Mouse (Mus musculus) heart, adult 2 months (tissue): Measurements from ENCODE around the gene Nudt6. TPM values are rescaled to one million over a fixed set of nuclear protein-coding genes. Genes with fewer than 3 reads are reported as not detected.
A peak's percentile ranks its signal among the peaks of the same experiment; 100 is the strongest.

Experiments used
- DNase-seq, 2 experiments: peaks; one replicate each; pipeline ENCODE4 v3.0.0; 2021
- H3K27ac ChIP-seq: fragments of 200-600 bp; 2 replicates; pipeline ENCODE4 v1.8.1; 2022
- H3K27me3 ChIP-seq: fragments of 200-500 bp; 2 replicates; pipeline ENCODE4 v1.6.1; 2012; ENCODE audit warnings: mild to moderate bottlenecking, low read length, inconsistent platforms, mixed read lengths; ENCODE audit not compliant: control insufficient read depth, insufficient read depth
- H3K36me3 ChIP-seq: fragments of 200-500 bp; 2 replicates; pipeline ENCODE4 v1.6.1; 2012; ENCODE audit warnings: low read length, inconsistent platforms; ENCODE audit not compliant: control insufficient read depth, insufficient read depth
- H3K4me1 ChIP-seq: fragments of 200-500 bp; 2 replicates; pipeline ENCODE4 v1.6.1; 2011; ENCODE audit warnings: low read length; ENCODE audit not compliant: control insufficient read depth, insufficient read depth
- H3K4me3 ChIP-seq: fragments of 200-600 bp; 2 replicates; pipeline ENCODE4 v1.8.1; 2022
- H3K79me2 ChIP-seq: fragments of 200-500 bp; replicated peaks from 2 replicates; pipeline ENCODE4 v1.6.1; 2012; ENCODE audit warnings: mild to moderate bottlenecking, inconsistent platforms, low read length, moderate library complexity, mixed read lengths; ENCODE audit not compliant: control insufficient read depth, insufficient read depth
- H3K9ac ChIP-seq: fragments of 200-500 bp; 2 replicates; pipeline ENCODE4 v1.6.1; 2012; ENCODE audit warnings: low read depth, mild to moderate bottlenecking, control low read depth, inconsistent platforms, low read length, mixed read lengths
- CTCF ChIP-seq: fragments of 200-600 bp; IDR thresholded peaks from 2 replicates; pipeline ENCODE4 v1.8.1; 2022; ENCODE audit warnings: antibody characterized with exemption, mild to moderate bottlenecking, moderate library complexity
- EP300 ChIP-seq: fragments of 200-500 bp; IDR thresholded peaks from 2 replicates; pipeline ENCODE4 v1.6.1; 2011; ENCODE audit warnings: low read depth, low read length, control low read depth; ENCODE audit not compliant: insufficient read depth
- POLR2A ChIP-seq: fragments of 200-500 bp; IDR thresholded peaks from 2 replicates; pipeline ENCODE4 v1.6.1; 2011; ENCODE audit warnings: mild to moderate bottlenecking, low read depth, low read length, control low read depth; ENCODE audit not compliant: insufficient read depth
- WGBS: fragments of 180-500 bp; shearing (Covaris S2); methylation state at CpG from one replicate; pipeline ENCODE4 v1.1.7; 2018; 5-methylcytosine and 5-hydroxymethylcytosine counted together
- intact Hi-C: fragments of 180-260 bp; cut with DNase I; formaldehyde crosslinking; loops from one replicate; pipeline ENCODE4 v1.15.1; 2025
- polyA plus RNA-seq: library from polyadenylated mRNA; depleted of rRNA; stranded (reverse); fragments of >200 nt; gene quantifications from 2 replicates; pipeline ENCODE4 v1.2.3, GENCODE M21; 2012
- total RNA-seq, 2 experiments: library from RNA; stranded (reverse); gene quantifications; 2 replicates each; pipeline ENCODE4 v1.2.3; 2021

Gene Nudt6
- total and polyA plus RNA-seq, 3 experiments, result 26.6 to 34.5 (median 32.1) TPM

DNA sequence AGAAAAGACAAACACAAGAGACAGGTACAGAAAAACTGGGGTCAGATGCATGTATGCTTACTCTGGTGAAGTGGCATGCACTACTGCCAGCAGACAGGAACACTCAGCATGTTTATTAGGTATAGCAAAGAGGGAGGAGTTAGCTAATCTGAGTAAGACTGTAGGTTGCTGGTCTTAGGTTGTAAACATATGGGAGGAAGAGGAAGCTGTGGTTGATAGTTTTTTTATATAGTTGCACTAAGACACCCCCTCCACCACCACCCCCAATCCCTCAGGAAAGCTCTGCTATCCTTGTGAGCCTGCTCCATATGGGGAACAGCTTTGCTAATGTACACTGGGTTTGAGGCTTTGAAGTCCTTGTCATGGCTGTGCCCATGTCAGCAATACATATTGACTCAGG, 10.3 kb upstream of the Nudt6 start:
- intact Hi-C loops, result no loop called here
- Histone ChIP-seq H3K9ac (no peak overlapping the region), H3K4me1 (no peaks in the 10 kb centered on the region), H3K27ac (no peak overlapping the region), H3K27me3 (no peaks in the 10 kb centered on the region), H3K36me3 (no peaks in the 10 kb centered on the region; the same call in none of the 2 replicates), H3K79me2 (no peaks in the 10 kb centered on the region), H3K4me3 (no peak overlapping the region)
- no peak for DNase-seq
- TF ChIP-seq POLR2A (no peak), CTCF (no peak), EP300 (no peak)

DNA sequence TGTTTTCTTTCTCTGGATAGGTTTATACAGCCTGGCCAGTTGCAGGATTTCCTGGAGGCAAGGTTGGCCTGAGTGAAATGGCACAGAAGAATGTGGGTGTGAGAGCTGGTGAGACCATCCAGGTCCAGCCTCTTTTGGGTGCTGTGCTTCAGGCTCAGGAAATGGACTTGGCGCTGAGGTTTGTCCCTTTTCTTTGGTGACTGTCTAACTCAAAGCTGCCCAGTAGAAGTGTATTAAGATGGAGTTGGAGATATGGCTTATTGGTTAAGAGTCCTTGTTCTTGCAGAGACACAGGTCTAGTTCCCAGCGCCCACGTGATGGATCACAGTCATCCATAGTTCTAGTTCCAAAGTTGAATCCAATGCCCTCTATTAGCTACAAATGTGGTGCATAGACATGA, 6.1 kb upstream of the Nudt6 start:
- no peak overlapping the region for H3K27ac ChIP-seq
- H3K4me3 ChIP-seq, result no peak overlapping the region
- no peak overlapping the region for H3K9ac ChIP-seq
- DNase-seq, result no peak
- H3K4me1 ChIP-seq, result no peaks in the 10 kb centered on the region
- 92% methylated on average over 3 of the region's 3 CpGs for WGBS
- intact Hi-C loops, result no loop called here
- no peaks in the 10 kb centered on the region; the same call in 1 of the 2 replicates for H3K79me2 ChIP-seq
- TF ChIP-seq CTCF (no peak), POLR2A (no peak), EP300 (no peak)
- no peaks in the 10 kb centered on the region for H3K27me3 ChIP-seq
- no peaks in the 10 kb centered on the region; the same call in 1 of the 2 replicates for H3K36me3 ChIP-seq

DNA sequence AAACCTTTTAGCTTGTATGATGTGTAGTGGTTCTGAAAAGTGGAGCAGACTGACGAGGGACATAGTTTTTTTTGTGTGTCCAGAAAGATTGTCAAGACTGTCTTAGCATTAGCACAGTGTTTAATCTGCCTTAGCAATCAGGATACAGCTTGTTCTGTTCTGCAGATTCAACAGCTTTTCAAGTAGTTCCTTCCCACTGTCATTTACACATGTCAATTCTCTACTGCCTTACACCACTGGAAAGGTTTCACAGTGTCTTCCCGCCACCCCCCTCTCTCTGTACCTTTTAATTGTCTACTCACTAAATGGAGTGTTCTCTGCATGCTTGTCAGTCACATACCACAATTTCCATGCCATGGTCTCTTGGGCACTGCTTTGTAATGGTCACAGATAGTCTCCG, 1.2 kb upstream of the Nudt6 start:
- H3K27me3 ChIP-seq, result no peaks in the 10 kb centered on the region
- 16% methylated on average over 3 of the region's 3 CpGs for WGBS
- H3K36me3 ChIP-seq, result no peaks in the 10 kb centered on the region
- no peaks in the 10 kb centered on the region; the same call in 1 of the 2 replicates for H3K4me1 ChIP-seq
- no peaks in the 10 kb centered on the region; the same call in 1 of the 2 replicates for H3K79me2 ChIP-seq
- TF ChIP-seq CTCF (no peak), EP300 (no peak), POLR2A (no peak)
- intact Hi-C loops, result no loop called here
- DNase-seq, result no peak
- H3K27ac ChIP-seq, result peak overlapping the region; percentile 81; the same call in 1 of the 2 replicates
- H3K4me3 ChIP-seq, result peak overlapping the region; percentile 96
- no peak overlapping the region for H3K9ac ChIP-seq

DNA sequence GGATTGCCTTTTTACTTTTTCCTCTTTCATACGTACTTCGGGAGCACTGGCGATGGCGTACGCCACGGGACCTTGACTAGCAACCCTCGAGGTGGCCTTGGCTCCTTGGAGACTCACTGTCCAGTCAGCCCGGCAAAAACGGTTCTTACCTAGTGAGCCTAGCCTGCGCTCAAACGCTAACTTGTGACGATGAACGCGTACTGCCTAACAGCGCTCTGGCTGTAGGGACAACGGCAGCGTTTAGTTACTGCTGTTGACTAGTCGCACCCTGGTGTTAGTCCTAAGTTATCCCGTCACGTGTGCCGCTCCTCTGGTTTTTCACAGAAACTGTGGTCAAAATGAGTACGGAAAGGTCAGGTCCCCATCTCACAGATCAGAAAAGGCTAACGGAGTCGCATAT, 630 bp upstream of the Nudt6 start:
- H3K4me1 ChIP-seq, result no peaks in the 10 kb centered on the region; the same call in 1 of the 2 replicates
- H3K36me3 ChIP-seq, result no peaks in the 10 kb centered on the region
- peak overlapping the region; percentile 96 for H3K4me3 ChIP-seq
- no peaks in the 10 kb centered on the region; the same call in 1 of the 2 replicates for H3K79me2 ChIP-seq
- under 1% methylated on average over 24 of the region's 24 CpGs for WGBS
- no peak for TF ChIP-seq EP300
- TF ChIP-seq POLR2A, result no peak
- no peak for TF ChIP-seq CTCF
- intact Hi-C loops, result no loop called here
- no peaks in the 10 kb centered on the region for H3K27me3 ChIP-seq
- DNase-seq, result no peak
- H3K27ac ChIP-seq, result peak overlapping the region; percentile 81
- peak overlapping the region; percentile 67 for H3K9ac ChIP-seq

DNA sequence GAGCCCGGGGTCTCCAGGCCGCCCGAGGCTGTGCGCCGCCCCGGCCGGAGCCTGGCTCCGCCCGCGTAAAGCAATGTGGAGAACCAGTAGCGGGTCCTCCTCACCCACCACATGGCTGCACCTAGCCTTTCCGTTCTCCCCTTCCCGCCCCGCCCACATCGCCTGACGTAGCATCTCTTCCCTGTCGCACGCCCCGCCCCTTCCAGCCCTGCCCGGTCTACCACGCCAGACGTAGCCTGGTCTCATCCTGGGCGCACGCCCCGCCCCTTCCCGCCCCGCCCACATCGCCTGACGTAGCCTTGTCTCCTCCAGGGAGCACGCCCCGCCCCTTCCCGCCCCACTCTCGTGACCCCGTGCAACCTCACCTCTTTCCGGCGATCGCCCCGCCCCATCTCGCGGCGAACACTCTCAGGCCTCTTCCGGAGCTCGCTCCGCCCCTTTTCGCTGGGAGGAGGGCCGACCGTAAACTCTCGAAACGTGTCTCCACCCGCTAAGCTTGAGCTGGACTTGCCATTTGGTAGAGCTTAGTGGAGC, 486 bp downstream of the Nudt6 start, which contains the start of gene Spata5:
Spata5 (plus strand) TSS at position 439 of the 534 bp plus-strand sequence.
- Histone ChIP-seq H3K9ac (peak within 1 kb of the TSS; percentile 70), H3K27ac (peak within 1 kb of the TSS; percentile 94), H3K4me1 (peaks cover 2% of the 10 kb centered on the region), H3K27me3 (no peaks in the 10 kb centered on the region), H3K36me3 (no peaks in the 10 kb centered on the region), H3K4me3 (peak within 1 kb of the TSS; percentile 96), H3K79me2 (no peaks in the 10 kb centered on the region; the same call in 1 of the 2 replicates)
- WGBS, result 3% methylated on average over 47 of the region's 50 CpGs
- TF ChIP-seq CTCF, result no peak; the same call in 1 of the 2 replicates
- no peak for TF ChIP-seq EP300
- peak; percentile 75 for TF ChIP-seq POLR2A
- intact Hi-C loops, result loop anchor here (10.0 kb wide), 1 partner anchor 215 kb away; no protein-coding TSS in a partner anchor
- DNase-seq, result peak; percentile 95 to 98

DNA sequence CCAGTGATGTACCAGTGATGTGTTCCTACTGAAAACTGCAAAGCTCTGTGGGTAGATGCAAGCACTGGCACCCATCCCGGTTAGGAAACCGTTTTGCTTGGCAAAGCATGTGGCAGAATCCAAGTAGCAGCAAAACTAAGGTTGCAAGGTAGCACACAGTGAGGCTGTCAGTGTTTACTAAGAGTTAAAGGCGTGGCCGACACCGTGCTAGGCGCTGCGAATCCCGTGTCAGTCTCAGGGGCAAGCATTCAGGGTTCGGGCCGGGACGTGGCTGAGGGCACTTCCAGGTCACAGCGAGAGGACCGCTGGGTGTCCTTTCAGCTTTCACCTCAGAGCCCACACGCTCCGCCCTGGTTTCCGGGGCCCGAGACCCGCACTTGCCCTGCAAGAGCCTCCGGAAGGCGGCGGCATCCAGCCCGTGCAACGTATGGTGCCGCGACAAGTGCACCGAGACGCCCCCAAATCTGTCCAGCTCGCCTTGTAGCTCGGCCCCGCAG, 1.0 kb downstream of the Nudt6 start:
- Histone ChIP-seq H3K9ac (peak overlapping the region; percentile 70), H3K4me3 (peak overlapping the region; percentile 90), H3K79me2 (no peaks in the 10 kb centered on the region; the same call in 1 of the 2 replicates), H3K4me1 (peaks cover 2% of the 10 kb centered on the region), H3K27me3 (no peaks in the 10 kb centered on the region), H3K36me3 (no peaks in the 10 kb centered on the region), H3K27ac (peak overlapping the region; percentile 94)
- under 1% methylated on average over 30 of the region's 30 CpGs for WGBS
- TF ChIP-seq CTCF (peak; percentile 42), EP300 (0 out of 2 replicates have a peak, but pooled peaks have one; percentile 51), POLR2A (no peak; the same call in 1 of the 2 replicates)
- intact Hi-C loops, result loop anchor here (10.0 kb wide), 1 partner anchor 214 kb away; no protein-coding TSS in a partner anchor
- DNase-seq, result no peak
